Comparison of ENCODE assay signal across 14 mouse cellular contexts in genomic region chr12:85461913-85462663, GRCm38 (mm10). TPM values are rescaled to one million over a fixed set of nuclear protein-coding genes. Genes with fewer than 3 reads are reported as not detected.
DNase-seq lines count a peak whose midpoint lies in the region; ATAC-seq and TF ChIP-seq lines count a peak whose summit lies in the region.
"Had no signal": no experiment of that assay in that cellular context is flagged by ENCODE, and none has a peak within 500 bp of the region (broad histone marks: within the 10 kb centered on the region; RNA-seq: fewer than 3 reads in every experiment).

No protein-coding gene starts in this region.

- peak overlapping the region; percentile 27; the same call in 1 of the 2 replicates for H3K27ac ChIP-seq in kidney, embryonic 15.5 days
- 0 out of 2 replicates have a peak overlapping the region, but pooled peaks have one; percentile 19 for H3K27ac ChIP-seq in limb, embryonic 14.5 days (replicated peaks; ENCODE audit: low read depth, low read length)
- H3K27ac ChIP-seq: layer of hippocampus, adult 2 months; liver, embryonic 15.5 days; neural tube, embryonic 12.5 days had no signal

- no peaks in the 10 kb centered on the region for H3K9me3 ChIP-seq in kidney, embryonic 15.5 days (replicated peaks)
- no peaks in the 10 kb centered on the region for H3K9me3 ChIP-seq in limb, embryonic 14.5 days (ENCODE audit: control insufficient read depth, low read length)
- H3K9me3 ChIP-seq: liver, embryonic 15.5 days; neural tube, embryonic 12.5 days had no signal

- 48% methylated on average over 21 of the region's 21 CpGs for WGBS in kidney, embryonic 15.5 days
- 51% methylated on average over 21 of the region's 21 CpGs for WGBS in limb, embryonic 14.5 days

- no peak overlapping the region for H3K9ac ChIP-seq in kidney, embryonic 15.5 days
- no peak overlapping the region for H3K9ac ChIP-seq in limb, embryonic 14.5 days (ENCODE audit: low read depth, low read length, severe bottlenecking)
- H3K9ac ChIP-seq: liver, embryonic 15.5 days; neural tube, embryonic 12.5 days had no signal

- DNase-seq in kidney, adult 9 months: no peak
- DNase-seq in 3T3-L1 (ENCODE audit: low read depth, low spot score) (peak; percentile 7), NIH3T3 (ENCODE audit: low read depth) (peak; percentile 13)
- no peak for DNase-seq in limb, embryonic 14.5 days (ENCODE audit: low spot score)
- no peak for DNase-seq in layer of hippocampus, postnatal 10 days (ENCODE audit: low spot score in 2 of 2)
- no peak for DNase-seq in spleen, postnatal 14 days (ENCODE audit: low spot score in 2 of 2)
- DNase-seq: adrenal gland, adult 8-10 months; cerebellum, adult 18-20 months; gastrocnemius, postnatal 36 days; thymus, postnatal 36 days had no signal

- ATAC-seq in kidney, embryonic 15.5 days (replicated peaks; ENCODE audit: low FRiP score): no peak
- peak; percentile 45; the same call in 1 of the 2 replicates for ATAC-seq in limb, embryonic 14.5 days (ENCODE audit: low FRiP score, low read depth)

- no peak for TF ChIP-seq POLR2A in limb, embryonic 14.5 days (IDR thresholded peaks at IDR 0.05; ENCODE audit: borderline replicate concordance, extremely low read depth, insufficient read depth, insufficient read length)

- peaks cover 23% of the 10 kb centered on the region for H3K4me1 ChIP-seq in kidney, embryonic 15.5 days
- H3K4me1 ChIP-seq in limb, embryonic 14.5 days (ENCODE audit: control insufficient read depth, insufficient read depth, low read length): peaks cover 15% of the 10 kb centered on the region

- H3K36me3 ChIP-seq in kidney, embryonic 15.5 days: no peaks in the 10 kb centered on the region
- H3K36me3 ChIP-seq in limb, embryonic 14.5 days (ENCODE audit: control insufficient read depth, insufficient read depth, low read length): no peaks in the 10 kb centered on the region
- H3K36me3 ChIP-seq: liver, embryonic 15.5 days; neural tube, embryonic 12.5 days had no signal

- no peaks in the 10 kb centered on the region for H3K27me3 ChIP-seq in kidney, embryonic 15.5 days
- no peaks in the 10 kb centered on the region for H3K27me3 ChIP-seq in limb, embryonic 14.5 days (ENCODE audit: control insufficient read depth, insufficient read depth, low read length)
- H3K27me3 ChIP-seq: neural tube, embryonic 12.5 days had no signal

- no peak overlapping the region for H3K4me2 ChIP-seq in kidney, embryonic 15.5 days
- no peak overlapping the region for H3K4me2 ChIP-seq in limb, embryonic 14.5 days (replicated peaks; ENCODE audit: low read depth, low read length, severe bottlenecking)
- H3K4me2 ChIP-seq: liver, embryonic 15.5 days; neural tube, embryonic 12.5 days had no signal

- no peak overlapping the region for H3K4me3 ChIP-seq in kidney, embryonic 15.5 days (replicated peaks)
- H3K4me3 ChIP-seq in limb, embryonic 14.5 days (replicated peaks; ENCODE audit: low read length): no peak overlapping the region
- H3K4me3 ChIP-seq: layer of hippocampus, adult 2 months; liver, embryonic 15.5 days; neural tube, embryonic 12.5 days had no signal

RNA-seq across cellular contexts. Expression of gene Fos, which starts 11.6 kb away (rescaled TPM):
- polyA plus RNA-seq in kidney, embryonic 15.5 days (2015; fragmentation: Nextera tagmentation; extraction: Ambion mirVana): 3.5 and 3.8 TPM in 2 replicates
- polyA plus RNA-seq in limb, embryonic 14.5 days (2012; rRNA removed): 13.6 and 19.7 TPM in 2 replicates
- 17.1 and 19.3 TPM in 2 replicates for polyA plus RNA-seq in limb, embryonic 14.5 days (2014; fragmentation: Nextera tagmentation; extraction: Ambion mirVana)
- total RNA-seq in layer of hippocampus, postnatal 10 days (2021): 1 to 10 TPM; 8.2 to 9.3 TPM

Comparison
In these comparisons a context has a peak if more than half of its experiments do, and no peak if none do; other contexts are left out.
1. DNase-seq: peak in 3T3-L1 (single experiment) and NIH3T3 (single experiment); none in kidney, adult 9 months (single experiment), limb, embryonic 14.5 days (single experiment), layer of hippocampus, postnatal 10 days (0 of 2) and spleen, postnatal 14 days (0 of 2).